Mouse (Mus musculus) limb, embryonic 10.5 days (tissue): ENCODE measurements around the gene 4931414P19Rik. TPM values are rescaled to one million over a fixed set of nuclear protein-coding genes. Genes with fewer than 3 reads are reported as not detected.
A peak's percentile ranks its signal among the peaks of the same experiment; 100 is the strongest.

ENCODE experiments used
- DNase-seq: peaks from one replicate; pipeline ENCODE4 v3.0.0-alpha.2; 2017; ENCODE audit warnings: low spot score
- H3K27ac ChIP-seq: fragments of 300-500 bp; sonication (generic); 2 replicates; pipeline ENCODE4 v1.5.1; 2016; ENCODE audit warnings: mild to moderate bottlenecking
- H3K27me3 ChIP-seq: fragments of 300-500 bp; sonication (generic); 2 replicates; pipeline ENCODE4 v1.6.1; 2016; ENCODE audit warnings: low read depth, mild to moderate bottlenecking; ENCODE audit not compliant: poor library complexity, severe bottlenecking
- H3K36me3 ChIP-seq: fragments of 300-500 bp; sonication (generic); 2 replicates; pipeline ENCODE4 v1.6.1; 2016; ENCODE audit warnings: mild to moderate bottlenecking, moderate library complexity
- H3K4me1 ChIP-seq: fragments of 300-500 bp; sonication (generic); 2 replicates; pipeline ENCODE4 v1.6.1; 2016
- H3K4me3 ChIP-seq: fragments of 300-500 bp; sonication (generic); 2 replicates; pipeline ENCODE4 v1.5.1; 2016; ENCODE audit warnings: mild to moderate bottlenecking, moderate library complexity
- H3K9me3 ChIP-seq: fragments of 300-500 bp; sonication (generic); replicated peaks from 2 replicates; pipeline ENCODE4 v1.6.1; 2016; ENCODE audit warnings: mild to moderate bottlenecking
- WGBS: fragments of 180-500 bp; shearing (Covaris S2); methylation state at CpG from one replicate; pipeline ENCODE4 v1.1.7; 2016; 5-methylcytosine and 5-hydroxymethylcytosine counted together
- polyA plus RNA-seq: library from polyadenylated mRNA; unstranded; fragments of >200 nt; fragmentation: Nextera tagmentation; extraction: Ambion mirVana; gene quantifications from 2 replicates; pipeline ENCODE4 v1.2.1, GENCODE M21; 2016

Gene 4931414P19Rik
- polyA plus RNA-seq, 1 experiment from 2014 or later = 13.5 TPM

DNA sequence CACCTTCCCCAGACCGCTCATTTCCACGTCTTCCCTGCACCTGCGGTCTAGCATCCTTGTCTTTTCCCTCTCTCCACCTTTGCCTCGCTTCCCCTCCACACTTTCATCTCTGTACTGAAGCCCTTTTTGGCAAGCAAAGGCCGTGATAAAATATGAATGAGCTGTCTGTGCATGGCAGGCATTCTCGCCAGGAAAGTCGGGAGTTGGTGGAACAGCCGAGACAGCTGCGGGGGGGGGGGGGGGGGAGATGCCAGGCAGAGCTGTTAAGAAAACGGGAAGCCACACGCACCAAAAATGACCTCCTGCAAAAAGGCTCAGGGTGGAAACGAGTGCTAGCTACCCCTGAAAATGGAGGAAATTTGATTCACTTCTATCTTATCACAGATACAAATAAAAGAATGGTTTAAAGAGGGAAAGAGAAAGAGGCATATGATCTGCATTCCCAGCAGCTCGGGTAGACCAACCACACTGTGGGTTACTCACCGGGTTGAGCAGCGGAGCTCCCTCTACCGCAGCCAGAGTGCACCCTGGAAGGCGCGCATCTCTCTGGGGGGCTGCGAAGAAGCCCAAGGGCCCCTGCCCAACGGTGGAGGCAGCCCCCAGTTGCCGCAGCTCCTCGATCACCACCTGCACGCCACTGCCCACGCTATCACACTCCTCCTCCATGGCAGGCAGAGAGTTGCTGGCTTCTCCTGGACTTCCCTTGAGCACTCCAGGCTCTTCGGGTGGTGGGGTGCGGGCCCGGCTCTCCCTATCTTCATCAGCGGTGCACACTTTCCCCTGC lies 11.0 kb downstream of the 4931414P19Rik start:
- Histone ChIP-seq H3K36me3 (peaks cover 62% of the 10 kb centered on the region), H3K4me1 (peaks cover 12% of the 10 kb centered on the region; the same call in 1 of the 2 replicates), H3K27ac (0 out of 2 replicates have a peak overlapping the region, but pooled peaks have one; percentile 42), H3K9me3 (no peaks in the 10 kb centered on the region), H3K27me3 (no peaks in the 10 kb centered on the region), H3K4me3 (no peak overlapping the region)
- WGBS = 74% methylated on average over 28 of the region's 28 CpGs
- no peak for DNase-seq

DNA sequence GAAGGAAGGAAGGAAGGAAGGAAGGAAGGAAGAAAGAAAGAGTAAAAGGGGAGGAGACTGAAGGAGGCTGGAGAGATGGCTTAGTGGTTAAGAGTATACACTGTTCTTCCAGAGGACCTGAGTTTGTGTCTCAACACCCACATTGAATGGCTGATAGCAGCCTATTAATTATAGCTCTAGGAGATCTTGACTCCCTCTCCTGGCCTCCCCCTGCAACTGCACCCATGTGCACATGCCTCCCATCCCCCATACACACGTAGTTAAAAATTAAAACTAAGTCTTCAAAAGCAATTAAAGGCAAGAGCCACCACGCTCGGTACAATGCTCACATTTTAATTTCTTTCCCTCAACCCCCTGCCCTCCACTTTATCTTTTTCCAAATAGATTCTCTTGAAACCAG lies 11.7 kb downstream of the 4931414P19Rik start:
- 94% methylated on average over 3 of the region's 3 CpGs for WGBS
- Histone ChIP-seq H3K27ac (no peak overlapping the region), H3K9me3 (no peaks in the 10 kb centered on the region), H3K27me3 (no peaks in the 10 kb centered on the region), H3K4me1 (peaks cover 12% of the 10 kb centered on the region; the same call in 1 of the 2 replicates), H3K4me3 (no peak overlapping the region), H3K36me3 (peaks cover 55% of the 10 kb centered on the region)
- DNase-seq = no peak

DNA sequence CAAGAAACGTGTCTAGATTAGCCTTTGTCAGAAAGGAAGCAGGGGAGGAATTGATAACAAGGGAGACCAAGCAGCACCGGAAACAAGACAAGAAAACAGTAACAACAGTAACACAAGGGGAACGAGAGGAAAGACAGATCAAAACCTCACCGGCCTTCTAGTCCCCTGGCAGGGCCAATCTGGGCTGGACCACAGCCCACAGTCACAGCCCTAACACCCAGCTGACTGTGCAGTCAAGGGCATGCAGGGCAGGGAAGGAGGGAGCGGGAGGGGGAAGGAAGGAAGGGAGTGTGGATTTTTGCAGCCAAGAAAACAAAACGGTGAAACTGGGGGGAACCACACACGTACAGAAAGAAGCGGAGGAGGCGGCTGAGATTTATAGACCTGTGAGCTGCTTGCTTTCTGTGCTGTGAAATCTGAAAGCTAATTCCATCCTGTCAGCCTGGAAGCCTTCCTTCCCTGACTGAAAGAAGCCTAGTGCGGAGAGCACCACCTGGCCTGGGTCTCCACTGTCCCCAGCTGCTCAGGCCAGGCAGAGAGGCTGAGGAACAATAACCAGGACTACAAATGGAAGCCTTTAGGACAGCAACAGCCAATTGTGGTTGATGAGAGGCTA lies 13.4 kb downstream of the 4931414P19Rik start:
- 70% methylated on average over 10 of the region's 10 CpGs for WGBS
- Histone ChIP-seq H3K4me1 (peaks cover 12% of the 10 kb centered on the region; the same call in 1 of the 2 replicates), H3K4me3 (no peak overlapping the region), H3K27me3 (no peaks in the 10 kb centered on the region), H3K27ac (peak overlapping the region; percentile 58; the same call in 1 of the 2 replicates), H3K36me3 (peaks cover 49% of the 10 kb centered on the region), H3K9me3 (no peaks in the 10 kb centered on the region)
- DNase-seq = no peak

DNA sequence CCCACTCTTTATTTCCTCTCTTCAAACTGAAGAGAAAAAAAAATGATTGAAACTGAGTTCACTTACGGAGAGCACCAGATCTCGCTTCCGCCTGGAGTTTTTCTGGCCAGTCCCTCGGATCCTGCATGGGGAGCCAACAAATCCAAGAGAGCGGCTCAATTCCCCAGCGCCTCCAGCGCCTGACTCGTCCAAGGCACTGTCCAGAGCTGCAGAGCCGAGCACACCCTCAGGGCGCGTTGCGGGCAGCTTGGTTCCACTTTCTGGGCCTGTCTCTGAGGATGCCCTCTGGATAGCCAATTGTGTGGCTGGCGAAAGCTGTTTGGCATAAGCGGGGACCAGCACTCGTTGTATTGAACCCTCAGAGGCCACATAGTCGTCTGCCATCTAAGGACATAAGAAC lies 14.7 kb downstream of the 4931414P19Rik start:
- 95% methylated on average over 16 of the region's 16 CpGs for WGBS
- Histone ChIP-seq H3K36me3 (peaks cover 56% of the 10 kb centered on the region), H3K9me3 (no peaks in the 10 kb centered on the region), H3K4me1 (peaks cover 12% of the 10 kb centered on the region; the same call in 1 of the 2 replicates), H3K27me3 (no peaks in the 10 kb centered on the region), H3K27ac (no peak overlapping the region), H3K4me3 (no peak overlapping the region)
- no peak for DNase-seq

DNA sequence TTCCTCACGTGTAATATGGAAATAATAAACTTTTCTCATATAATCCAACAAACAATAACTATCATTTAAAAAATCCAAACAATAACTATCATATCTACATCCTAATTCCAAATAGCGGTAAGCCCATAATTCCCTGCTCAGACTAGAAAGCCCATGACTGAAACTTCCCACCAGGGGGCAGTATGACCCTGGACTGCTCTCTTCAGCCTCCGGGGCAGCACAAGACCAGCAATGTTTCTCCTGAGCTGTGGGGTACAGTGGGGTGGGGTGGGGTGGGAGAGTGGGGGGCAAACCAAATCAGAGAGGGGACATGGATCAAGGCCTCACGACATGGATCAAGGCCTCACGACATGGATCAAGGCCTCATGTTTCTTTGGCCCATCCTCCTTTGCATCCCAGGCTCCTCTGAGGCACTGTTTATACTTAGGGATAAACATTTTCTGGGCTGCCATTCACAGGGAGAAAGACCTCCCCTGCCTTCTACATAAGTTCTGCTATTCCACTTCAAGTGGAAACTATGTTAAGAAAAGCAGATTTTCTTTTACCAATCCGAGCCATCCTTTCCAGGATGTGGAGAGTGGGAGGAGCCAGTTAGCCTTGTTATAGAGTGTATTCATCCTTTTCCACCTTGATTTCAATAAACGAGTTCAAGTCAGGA lies 22.0 kb downstream of the 4931414P19Rik start:
- no peaks in the 10 kb centered on the region for H3K9me3 ChIP-seq
- H3K4me1 ChIP-seq = no peaks in the 10 kb centered on the region
- no peaks in the 10 kb centered on the region for H3K27me3 ChIP-seq
- DNase-seq = peak; percentile 68
- WGBS = 51% methylated on average over 7 of the region's 7 CpGs
- H3K36me3 ChIP-seq = peaks cover 41% of the 10 kb centered on the region
- H3K27ac ChIP-seq = no peak overlapping the region
- H3K4me3 ChIP-seq = no peak overlapping the region

DNA sequence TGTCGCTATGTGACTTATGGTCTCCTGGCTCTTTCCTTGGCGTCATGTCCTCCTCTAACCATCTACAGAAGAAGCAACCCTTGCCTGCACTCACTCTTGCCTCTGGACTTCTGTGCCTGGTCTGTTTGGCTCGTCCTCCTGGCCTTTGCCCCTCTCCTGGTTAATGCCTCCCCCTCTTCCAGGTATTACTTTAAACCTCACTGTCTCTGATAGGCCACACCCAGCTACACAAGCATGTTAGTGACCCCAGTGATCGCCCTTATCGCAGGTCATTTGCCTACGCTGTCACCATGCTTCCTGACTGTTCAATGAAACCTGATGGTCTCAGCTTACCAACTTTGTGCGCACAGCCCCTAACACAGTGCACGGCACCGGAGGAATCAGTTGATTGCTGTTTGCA lies 23.3 kb downstream of the 4931414P19Rik start:
- H3K9me3 ChIP-seq = no peaks in the 10 kb centered on the region
- H3K4me1 ChIP-seq = peaks cover 4% of the 10 kb centered on the region; the same call in 1 of the 2 replicates
- 93% methylated on average over 9 of the region's 9 CpGs for WGBS
- no peak for DNase-seq
- H3K27ac ChIP-seq = no peak overlapping the region
- H3K36me3 ChIP-seq = peaks cover 41% of the 10 kb centered on the region
- H3K27me3 ChIP-seq = no peaks in the 10 kb centered on the region
- H3K4me3 ChIP-seq = no peak overlapping the region

DNA sequence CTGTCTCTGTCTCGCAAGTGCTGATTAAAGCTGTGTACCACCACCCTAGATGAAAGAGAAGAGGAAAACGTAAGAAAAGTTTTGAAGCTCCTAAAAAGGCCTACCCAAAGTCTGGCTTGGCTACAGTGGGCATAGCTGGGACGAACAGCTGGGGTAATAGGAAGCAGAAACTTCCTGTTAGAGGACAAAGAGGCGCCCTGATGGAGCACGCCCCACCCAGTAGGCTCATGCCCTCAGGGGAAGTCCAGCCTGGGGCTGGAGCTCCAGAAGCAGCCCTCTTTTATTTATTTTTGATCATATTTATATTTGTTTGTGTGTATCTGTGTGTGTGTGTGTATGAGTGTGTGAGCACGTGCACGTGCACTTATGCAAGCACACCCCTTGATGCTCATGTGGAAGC lies 26.2 kb downstream of the 4931414P19Rik start:
- Histone ChIP-seq H3K4me1 (peaks cover 24% of the 10 kb centered on the region), H3K9me3 (no peaks in the 10 kb centered on the region), H3K4me3 (no peak overlapping the region), H3K27me3 (no peaks in the 10 kb centered on the region), H3K36me3 (peaks cover 22% of the 10 kb centered on the region), H3K27ac (no peak overlapping the region)
- DNase-seq = no peak
- 83% methylated on average over 7 of the region's 7 CpGs for WGBS

DNA sequence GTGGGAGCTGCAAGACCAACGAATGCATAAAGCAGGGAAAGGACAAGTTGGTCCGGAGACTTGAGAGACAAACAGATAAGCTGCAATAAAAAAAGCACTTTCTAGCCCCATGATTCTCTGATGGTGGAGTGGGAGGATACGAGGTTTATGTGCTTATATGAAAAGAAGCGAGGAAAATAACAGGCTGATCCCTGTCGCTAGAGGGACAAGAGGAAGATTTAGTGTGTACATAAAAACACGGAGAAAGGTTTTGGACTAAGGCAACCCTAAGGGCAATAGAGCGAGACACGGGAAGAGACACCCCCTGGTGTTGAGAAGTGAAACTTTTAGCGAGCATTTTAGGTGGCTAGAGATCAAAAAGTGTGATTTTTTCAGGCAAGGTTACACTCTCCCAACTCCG lies 27.7 kb downstream of the 4931414P19Rik start:
- no peaks in the 10 kb centered on the region for H3K9me3 ChIP-seq
- H3K27me3 ChIP-seq = no peaks in the 10 kb centered on the region
- 2% methylated on average over 10 of the region's 10 CpGs for WGBS
- peak overlapping the region; percentile 98 for H3K27ac ChIP-seq
- peak overlapping the region; percentile 98 for H3K4me3 ChIP-seq
- no peak for DNase-seq
- H3K36me3 ChIP-seq = peaks cover 25% of the 10 kb centered on the region
- peaks cover 39% of the 10 kb centered on the region for H3K4me1 ChIP-seq

DNA sequence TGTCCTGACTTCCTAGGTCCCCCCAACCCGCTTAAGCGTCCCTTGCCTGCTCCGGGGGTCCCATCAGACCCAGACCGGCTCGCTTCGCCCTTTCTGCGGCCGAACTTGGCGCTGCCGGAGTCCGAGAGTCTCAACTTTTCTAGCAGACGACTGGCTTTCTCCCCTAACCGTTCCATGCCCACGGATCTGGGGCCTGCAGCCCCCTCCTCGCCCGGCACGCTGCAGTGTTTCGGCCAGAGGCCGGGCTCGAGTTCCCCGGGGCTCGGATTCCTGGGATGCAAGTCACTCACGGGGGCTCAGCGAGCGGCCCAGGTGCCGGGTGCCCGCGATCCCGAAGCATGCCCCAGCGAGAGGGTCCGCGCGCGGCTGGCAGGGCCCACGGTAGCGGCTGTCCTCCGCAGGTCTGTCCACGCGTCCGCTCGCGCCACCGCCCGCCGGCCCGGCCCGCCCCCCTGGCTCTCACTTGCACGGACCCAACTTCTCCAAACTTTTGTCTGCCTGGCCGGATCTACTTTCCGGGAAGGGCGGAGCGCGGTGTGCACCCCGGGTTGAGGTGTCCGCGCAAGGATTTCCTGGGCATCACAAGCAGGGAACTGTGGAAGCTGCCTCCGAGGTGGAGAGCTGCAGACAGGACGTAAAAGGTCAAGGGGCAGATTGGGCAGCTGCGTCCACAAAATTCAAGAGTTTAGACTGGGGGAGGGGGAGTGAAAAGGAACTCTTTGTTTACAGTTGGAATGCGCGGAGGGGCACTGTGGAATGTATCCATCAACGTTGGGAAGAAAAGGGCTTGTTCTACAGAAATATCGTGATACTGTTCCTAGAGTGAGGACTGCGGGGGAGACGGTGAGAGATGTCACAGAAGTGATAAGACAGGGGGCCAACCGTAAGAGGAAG lies 28.5 kb downstream of the 4931414P19Rik start, which contains the start of gene Ajuba:
Ajuba (minus strand) TSS at position 470 of the 894 bp plus-strand sequence.
- Histone ChIP-seq H3K4me1 (peaks cover 47% of the 10 kb centered on the region), H3K27me3 (no peaks in the 10 kb centered on the region), H3K27ac (peak within 1 kb of the TSS; percentile 98), H3K4me3 (peak within 1 kb of the TSS; percentile 98), H3K9me3 (no peaks in the 10 kb centered on the region), H3K36me3 (peaks cover 26% of the 10 kb centered on the region)
- WGBS = under 1% methylated on average over 66 of the region's 66 CpGs
- DNase-seq = peak; percentile 94

DNA sequence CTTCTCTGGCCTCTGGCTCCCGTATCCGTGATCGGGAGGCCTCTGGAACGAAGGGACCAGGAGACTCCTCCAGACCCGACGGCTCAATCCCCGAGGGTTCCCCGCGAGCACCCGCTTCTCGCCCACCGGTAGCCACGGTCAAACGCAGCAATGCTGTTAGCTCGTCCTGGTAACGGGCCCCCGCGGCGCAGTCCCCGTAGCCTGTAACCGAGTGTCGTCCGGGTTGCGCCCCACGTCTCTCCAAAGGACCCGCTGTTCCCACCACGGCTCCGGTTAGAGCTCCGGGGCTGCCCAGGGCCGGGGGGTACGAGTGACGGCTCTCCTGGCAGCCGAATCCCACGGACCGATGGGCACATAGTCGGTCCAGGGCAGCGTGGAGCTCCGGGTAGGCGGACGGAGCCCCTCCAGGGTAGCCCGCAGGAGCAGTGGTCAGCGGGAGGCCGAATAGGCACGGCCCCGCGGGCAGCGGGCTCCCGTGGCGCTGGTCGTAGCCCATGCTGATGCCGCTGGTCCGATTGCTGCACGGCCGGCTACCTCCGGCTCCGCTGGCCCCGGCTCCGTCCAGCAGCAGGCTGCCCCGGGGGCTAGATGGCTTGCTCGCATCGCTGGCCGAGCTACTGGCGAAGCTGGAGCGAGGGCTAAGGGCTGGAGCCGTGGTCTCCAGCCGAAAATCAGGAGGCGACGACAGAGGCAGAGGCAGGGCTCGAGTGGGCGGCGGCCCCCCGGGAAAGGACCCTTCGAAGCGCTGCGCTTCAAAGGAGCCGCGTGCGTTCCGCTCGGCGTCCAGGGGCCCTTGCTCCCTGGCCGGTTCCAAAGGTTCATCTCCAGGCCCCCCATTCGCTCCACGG lies 29.3 kb downstream of the 4931414P19Rik start:
- peak; percentile 73 for DNase-seq

DNA sequence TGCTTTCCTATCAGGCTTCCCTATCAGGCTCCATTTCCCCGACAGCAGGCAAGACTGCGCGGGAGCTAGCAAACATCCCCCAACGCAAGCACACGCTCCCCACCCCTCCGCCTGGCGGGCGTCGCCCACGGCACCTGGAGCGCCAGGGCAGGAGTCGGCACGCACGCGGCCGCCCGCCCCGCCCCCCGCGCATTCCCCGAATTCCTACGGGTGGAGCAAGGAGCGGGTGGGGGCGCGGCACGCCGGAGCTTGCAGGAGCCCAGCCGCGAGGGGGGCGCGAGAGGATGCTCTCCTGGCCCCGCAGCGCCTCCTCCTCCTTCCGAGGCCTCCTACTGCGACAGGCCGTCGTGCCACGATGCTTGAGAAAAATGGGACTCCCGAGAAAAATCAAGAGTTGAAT lies 30.2 kb downstream of the 4931414P19Rik start:
- Histone ChIP-seq H3K27me3 (no peaks in the 10 kb centered on the region), H3K9me3 (no peaks in the 10 kb centered on the region), H3K4me1 (peaks cover 51% of the 10 kb centered on the region), H3K36me3 (peaks cover 43% of the 10 kb centered on the region), H3K27ac (peak overlapping the region; percentile 98), H3K4me3 (peak overlapping the region; percentile 98)
- peak; percentile 93 for DNase-seq
- WGBS = under 1% methylated on average over 39 of the region's 39 CpGs

More for the DNA sequence above, 29.3 kb downstream of the 4931414P19Rik start:
- H3K27me3 ChIP-seq = no peaks in the 10 kb centered on the region
- under 1% methylated on average over 82 of the region's 84 CpGs for WGBS
- H3K36me3 ChIP-seq = peaks cover 34% of the 10 kb centered on the region
- H3K9me3 ChIP-seq = no peaks in the 10 kb centered on the region
- peak overlapping the region; percentile 98 for H3K27ac ChIP-seq
- peaks cover 51% of the 10 kb centered on the region for H3K4me1 ChIP-seq
- peak overlapping the region; percentile 98 for H3K4me3 ChIP-seq
